8 mouse cellular contexts compared by ENCODE assay signal in genomic region chr6:72900952-72901351, GRCm38 (mm10). TPM values are rescaled to one million over a fixed set of nuclear protein-coding genes. Genes with fewer than 3 reads are reported as not detected.
DNase-seq lines count a peak whose midpoint lies in the region; ATAC-seq and TF ChIP-seq lines count a peak whose summit lies in the region.

No protein-coding gene starts in this region.

- peak; percentile 19 for DNase-seq in cerebellum, adult 11-12 months
- DNase-seq in cerebellum, adult 9-10 months, result no peak
- no peak for DNase-seq in forebrain, embryonic 11.5 days (ENCODE audit: low spot score)
- no peak for DNase-seq in layer of hippocampus, postnatal 10 days (ENCODE audit: low spot score in 2 of 2)
- DNase-seq in yolk sac, embryonic 10.5 days (ENCODE audit: low spot score), result no peak
- no peak for DNase-seq in thymus, postnatal 36 days

- H3K27me3 ChIP-seq in E14TG2a.4 (ENCODE audit: insufficient read depth, low read length), result no peaks in the 10 kb centered on the region
- no peaks in the 10 kb centered on the region for H3K27me3 ChIP-seq in forebrain, embryonic 11.5 days (ENCODE audit: control insufficient read depth, insufficient read depth, low read length)
- no peaks in the 10 kb centered on the region for H3K27me3 ChIP-seq in liver, embryonic 12.5 days (replicated peaks)

- no peaks in the 10 kb centered on the region for H3K9me3 ChIP-seq in E14TG2a.4 (ENCODE audit: low read length)
- no peaks in the 10 kb centered on the region for H3K9me3 ChIP-seq in forebrain, embryonic 11.5 days (ENCODE audit: control insufficient read depth, low read length)
- no peaks in the 10 kb centered on the region for H3K9me3 ChIP-seq in liver, embryonic 12.5 days (replicated peaks)

- peak overlapping the region; percentile 98 for H3K9ac ChIP-seq in forebrain, embryonic 11.5 days (ENCODE audit: low read length)
- H3K9ac ChIP-seq in liver, embryonic 12.5 days, result peak overlapping the region; percentile 99

- H3K36me3 ChIP-seq in E14TG2a.4 (ENCODE audit: insufficient read depth, low read length), result peaks cover 10% of the 10 kb centered on the region
- no peaks in the 10 kb centered on the region for H3K36me3 ChIP-seq in forebrain, embryonic 11.5 days (ENCODE audit: control insufficient read depth, insufficient read depth, low read length)
- peaks cover 10% of the 10 kb centered on the region for H3K36me3 ChIP-seq in liver, embryonic 12.5 days

- H3K4me3 ChIP-seq in E14TG2a.4 (replicated peaks; ENCODE audit: low read length), result peak overlapping the region; percentile 91
- H3K4me3 ChIP-seq in forebrain, embryonic 11.5 days (ENCODE audit: low read depth, low read length), result peak overlapping the region; percentile 97
- H3K4me3 ChIP-seq in liver, embryonic 12.5 days, result peak overlapping the region; percentile 97

- H3K4me1 ChIP-seq in E14TG2a.4 (replicated peaks; ENCODE audit: low read depth, low read length), result peaks cover 62% of the 10 kb centered on the region
- H3K4me1 ChIP-seq in forebrain, embryonic 11.5 days (replicated peaks; ENCODE audit: control insufficient read depth, insufficient read depth, low read length), result peaks cover 5% of the 10 kb centered on the region; the same call in 1 of the 2 replicates
- H3K4me1 ChIP-seq in liver, embryonic 12.5 days, result peaks cover 36% of the 10 kb centered on the region

- TF ChIP-seq CTCF in E14TG2a.4 (conservative IDR thresholded peaks at IDR 0.05; ENCODE audit: low read length), result no peak

- peak overlapping the region; percentile 69; the same call in 1 of the 2 replicates for H3K4me2 ChIP-seq in forebrain, embryonic 11.5 days (ENCODE audit: low read depth, low read length, severe bottlenecking)
- peak overlapping the region; percentile 98 for H3K4me2 ChIP-seq in liver, embryonic 12.5 days

- WGBS in forebrain, embryonic 11.5 days, result 62% methylated on average over 7 of the region's 7 CpGs
- 54% methylated on average over 7 of the region's 7 CpGs for WGBS in liver, embryonic 12.5 days (ENCODE audit: insufficient replicate concordance)

- ATAC-seq in forebrain, embryonic 11.5 days (replicated peaks; ENCODE audit: low FRiP score), result no peak
- no peak for ATAC-seq in liver, embryonic 12.5 days

- no peak overlapping the region for H3K27ac ChIP-seq in forebrain, embryonic 11.5 days (ENCODE audit: low read depth, low read length)
- H3K27ac ChIP-seq in liver, embryonic 12.5 days, result peak overlapping the region; percentile 99

RNA-seq across cellular contexts. Expression of gene Kcmf1, which starts 1.2 kb away (rescaled TPM):
- 44.5 and 45.1 TPM in 2 replicates for polyA plus RNA-seq in forebrain, embryonic 11.5 days (2014; fragmentation: Nextera tagmentation; extraction: Ambion mirVana)
- polyA plus RNA-seq in liver, embryonic 12.5 days (2016; fragmentation: Nextera tagmentation; extraction: Ambion mirVana), result 48.7 and 49.2 TPM in 2 replicates
- total RNA-seq in layer of hippocampus, postnatal 10 days (2021), result 10 to 100 TPM; 63.3 to 65.6 TPM

RNA-seq across cellular contexts. Expression of gene Tmsb10, which starts 57.6 kb away (rescaled TPM):
- 2,631 and 2,769 TPM in 2 replicates for polyA plus RNA-seq in forebrain, embryonic 11.5 days (2014; fragmentation: Nextera tagmentation; extraction: Ambion mirVana)
- 571 and 617 TPM in 2 replicates for polyA plus RNA-seq in liver, embryonic 12.5 days (2016; fragmentation: Nextera tagmentation; extraction: Ambion mirVana)
- total RNA-seq in layer of hippocampus, postnatal 10 days (2021), result 1,000 to 10,000 TPM; 1,683 to 1,895 TPM
